Mouse (Mus musculus): ENCODE measurements around the gene Gpr34. TPM values are rescaled to one million over a fixed set of nuclear protein-coding genes. Genes with fewer than 3 reads are reported as not detected.

The Gpr34 gene
- polyA plus RNA-seq, 1 experiment from 2014 or later: 2.1 TPM

GRCm38 (mm10) chrX:13686589-13686988 is 54.7 kb downstream of the Gpr34 start:
- H3K4me1 ChIP-seq: no peaks in the 10 kb centered on the region
- H3K27me3 ChIP-seq: peaks cover 2% of the 10 kb centered on the region; the same call in 1 of the 2 replicates
- H3K27ac ChIP-seq: no peak overlapping the region
- H3K4me3 ChIP-seq: no peak overlapping the region
- H3K9me3 ChIP-seq: no peaks in the 10 kb centered on the region
- H3K9ac ChIP-seq: no peak overlapping the region
- no peaks in the 10 kb centered on the region for H3K36me3 ChIP-seq
- no peak overlapping the region for H3K4me2 ChIP-seq (replicated peaks)
- no peak for ATAC-seq (ENCODE audit: low FRiP score, low read depth)
- 79% methylated on average over 1 of the region's 1 CpGs for WGBS

GRCm38 (mm10) chrX:13688356-13688755 is 56.5 kb downstream of the Gpr34 start:
- 78% methylated on average over 2 of the region's 2 CpGs for WGBS
- Histone ChIP-seq H3K4me3 (no peak overlapping the region), H3K4me2 (replicated peaks) (no peak overlapping the region), H3K4me1 (no peaks in the 10 kb centered on the region), H3K36me3 (no peaks in the 10 kb centered on the region), H3K9me3 (no peaks in the 10 kb centered on the region), H3K27ac (no peak overlapping the region), H3K9ac (no peak overlapping the region), H3K27me3 (no peaks in the 10 kb centered on the region)
- no peak for ATAC-seq (ENCODE audit: low FRiP score, low read depth)

Small RNA genes lying within 50 kb of the gene (microRNA-seq; reads per million reads assigned to microRNA genes)
- not detected for gene Gm25246

Other genes with a start within 250 kb of the Gpr34 start
- 0.06 and 0.10 TPM in 2 replicates for gene Nyx, start 166.0 kb upstream of the Gpr34 start, polyA plus RNA-seq (2015; fragmentation: Nextera tagmentation; extraction: Ambion mirVana)
- gene Gpr82, start 29.3 kb downstream of the Gpr34 start, polyA plus RNA-seq (2015; fragmentation: Nextera tagmentation; extraction: Ambion mirVana): 0.64 and 0.70 TPM in 2 replicates
- 20.4 and 20.6 TPM in 2 replicates for gene Cask, start 219.3 kb downstream of the Gpr34 start, polyA plus RNA-seq (2015; fragmentation: Nextera tagmentation; extraction: Ambion mirVana)

Data from limb, embryonic 13.5 days (tissue).